Mouse (Mus musculus): Measurements from ENCODE around the gene Foxn4. TPM values are rescaled to one million over a fixed set of nuclear protein-coding genes. Genes with fewer than 3 reads are reported as not detected.

Foxn4 gene
- polyA plus RNA-seq, 1 experiment from 2014 or later: 4.2 TPM

Other genes starting within 250 kb of the Foxn4 start
- gene Usp30, start 208.3 kb downstream of the Foxn4 start, polyA plus RNA-seq (2016; fragmentation: Nextera tagmentation; extraction: Ambion mirVana): 12.3 and 13.2 TPM in 2 replicates
- 11.3 and 30.3 TPM in 2 replicates for gene Svop, start 182.2 kb downstream of the Foxn4 start, polyA plus RNA-seq (2016; fragmentation: Nextera tagmentation; extraction: Ambion mirVana)
- 13.1 and 13.4 TPM in 2 replicates for gene Alkbh2, start 145.6 kb downstream of the Foxn4 start, polyA plus RNA-seq (2016; fragmentation: Nextera tagmentation; extraction: Ambion mirVana)
- 41.9 and 60.8 TPM in 2 replicates for gene Ung, start 143.4 kb downstream of the Foxn4 start, polyA plus RNA-seq (2016; fragmentation: Nextera tagmentation; extraction: Ambion mirVana)
- 1.8 TPM in 2 replicates for gene Acacb, start 127.3 kb downstream of the Foxn4 start, polyA plus RNA-seq (2016; fragmentation: Nextera tagmentation; extraction: Ambion mirVana)
- 0.59 and 0.73 TPM in 2 replicates for gene Myo1h, start 15.4 kb upstream of the Foxn4 start, polyA plus RNA-seq (2016; fragmentation: Nextera tagmentation; extraction: Ambion mirVana)
- gene Kctd10, start 106.7 kb upstream of the Foxn4 start, polyA plus RNA-seq (2016; fragmentation: Nextera tagmentation; extraction: Ambion mirVana): 114 and 124 TPM in 2 replicates
- gene Ube3b, start 106.8 kb upstream of the Foxn4 start, polyA plus RNA-seq (2016; fragmentation: Nextera tagmentation; extraction: Ambion mirVana): 52.5 and 56.2 TPM in 2 replicates
- gene Mmab, start 170.3 kb upstream of the Foxn4 start, polyA plus RNA-seq (2016; fragmentation: Nextera tagmentation; extraction: Ambion mirVana): 30.1 TPM in 2 replicates
- 60.9 and 66.6 TPM in 2 replicates for gene Mvk, start 170.5 kb upstream of the Foxn4 start, polyA plus RNA-seq (2016; fragmentation: Nextera tagmentation; extraction: Ambion mirVana)

Data from hindbrain, embryonic 10.5 days (tissue).